Mouse (Mus musculus) liver, embryonic 15.5 days (tissue): ENCODE data around the gene Kctd15. TPM values are rescaled to one million over a fixed set of nuclear protein-coding genes. Genes with fewer than 3 reads are reported as not detected.

Source experiments
- ATAC-seq: fragments of 200-750 bp; cut with Nextera tagmentation; 2 replicates; pipeline ENCODE4 v1.8.0; 2017; ENCODE audit warnings: moderate number of reproducible peaks, mild to moderate bottlenecking, moderate library complexity; ENCODE audit not compliant: insufficient read depth
- H3K27ac ChIP-seq: fragments of 300-500 bp; sonication (generic); replicated peaks from 2 replicates; pipeline ENCODE4 v1.5.1; 2015; ENCODE audit warnings: mild to moderate bottlenecking, inconsistent platforms
- H3K27me3 ChIP-seq: fragments of 300-500 bp; sonication (generic); 2 replicates; pipeline ENCODE4 v1.6.1; 2015; ENCODE audit warnings: mild to moderate bottlenecking, inconsistent platforms
- H3K36me3 ChIP-seq: fragments of 300-500 bp; sonication (generic); replicated peaks from 2 replicates; pipeline ENCODE4 v1.6.1; 2015; ENCODE audit warnings: moderate library complexity, mild to moderate bottlenecking, inconsistent platforms
- H3K4me1 ChIP-seq: fragments of 300-500 bp; sonication (generic); replicated peaks from 2 replicates; pipeline ENCODE4 v1.6.1; 2015; ENCODE audit warnings: inconsistent platforms
- H3K4me2 ChIP-seq: fragments of 300-500 bp; sonication (generic); 2 replicates; pipeline ENCODE4 v1.6.1; 2015; ENCODE audit warnings: moderate library complexity, mild to moderate bottlenecking, inconsistent platforms
- H3K4me3 ChIP-seq: fragments of 300-500 bp; sonication (generic); replicated peaks from 2 replicates; pipeline ENCODE4 v1.5.1; 2015; ENCODE audit warnings: mild to moderate bottlenecking, inconsistent platforms
- H3K9ac ChIP-seq: fragments of 300-500 bp; sonication (generic); 2 replicates; pipeline ENCODE4 v1.6.1; 2015; ENCODE audit warnings: moderate library complexity, mild to moderate bottlenecking, inconsistent platforms
- H3K9me3 ChIP-seq: fragments of 300-500 bp; sonication (generic); replicated peaks from 2 replicates; pipeline ENCODE4 v1.6.1; 2016; ENCODE audit warnings: inconsistent platforms
- WGBS: fragments of 180-500 bp; shearing (Covaris S2); methylation state at CpG from one replicate; pipeline ENCODE4 v1.1.7; 2015; ENCODE audit warnings: mixed read lengths; ENCODE audit not compliant: insufficient replicate concordance; 5-methylcytosine and 5-hydroxymethylcytosine counted together
- polyA plus RNA-seq: library from polyadenylated mRNA; unstranded; fragments of >200 nt; fragmentation: Nextera tagmentation; extraction: Ambion mirVana; gene quantifications from 2 replicates; pipeline ENCODE4 v1.2.1, GENCODE M21; 2015

The Kctd15 gene
- polyA plus RNA-seq, 1 experiment from 2014 or later, result 0.55 TPM

- no peak overlapping the region for H3K4me2 ChIP-seq
- no peak overlapping the region for H3K4me3 ChIP-seq
- no peaks in the 10 kb centered on the region for H3K36me3 ChIP-seq
- no peaks in the 10 kb centered on the region for H3K27me3 ChIP-seq
- H3K27ac ChIP-seq, result no peak overlapping the region
- H3K9me3 ChIP-seq, result no peaks in the 10 kb centered on the region
- no peak overlapping the region for H3K9ac ChIP-seq
- WGBS, result 61% methylated on average over 11 of the region's 11 CpGs
- ATAC-seq, result no peak
- H3K4me1 ChIP-seq, result no peaks in the 10 kb centered on the region
Observed at GRCm38 (mm10) chr7:34618141-34618890, 38.2 kb downstream of the Kctd15 start.

GRCm38 (mm10) chr7:34616275-34616674 is 40.3 kb downstream of the Kctd15 start:
- WGBS, result 56% methylated on average over 2 of the region's 2 CpGs
- Histone ChIP-seq H3K36me3 (no peaks in the 10 kb centered on the region), H3K4me2 (no peak overlapping the region), H3K9ac (no peak overlapping the region), H3K9me3 (no peaks in the 10 kb centered on the region), H3K27ac (no peak overlapping the region), H3K4me3 (no peak overlapping the region), H3K27me3 (no peaks in the 10 kb centered on the region), H3K4me1 (no peaks in the 10 kb centered on the region)
- no peak for ATAC-seq

GRCm38 (mm10) chr7:34610445-34610844 is 46.1 kb downstream of the Kctd15 start:
- ATAC-seq, result no peak
- H3K9ac ChIP-seq, result no peak overlapping the region
- H3K4me2 ChIP-seq, result no peak overlapping the region
- H3K4me1 ChIP-seq, result no peaks in the 10 kb centered on the region
- 56% methylated on average over 6 of the region's 6 CpGs for WGBS
- no peaks in the 10 kb centered on the region for H3K36me3 ChIP-seq
- H3K9me3 ChIP-seq, result no peaks in the 10 kb centered on the region
- H3K4me3 ChIP-seq, result no peak overlapping the region
- no peaks in the 10 kb centered on the region for H3K27me3 ChIP-seq
- H3K27ac ChIP-seq, result no peak overlapping the region

GRCm38 (mm10) chr7:34607334-34607970 is 49.1 kb downstream of the Kctd15 start:
- Histone ChIP-seq H3K4me3 (no peak overlapping the region), H3K9ac (no peak overlapping the region), H3K36me3 (no peaks in the 10 kb centered on the region), H3K4me2 (no peak overlapping the region), H3K4me1 (no peaks in the 10 kb centered on the region), H3K27me3 (no peaks in the 10 kb centered on the region), H3K9me3 (no peaks in the 10 kb centered on the region), H3K27ac (no peak overlapping the region)
- ATAC-seq, result no peak
- 42% methylated on average over 5 of the region's 5 CpGs for WGBS

GRCm38 (mm10) chr7:34606729-34607128 is 49.8 kb downstream of the Kctd15 start:
- 55% methylated on average over 11 of the region's 11 CpGs for WGBS
- H3K9me3 ChIP-seq, result no peaks in the 10 kb centered on the region
- H3K27ac ChIP-seq, result no peak overlapping the region
- H3K9ac ChIP-seq, result no peak overlapping the region
- no peak for ATAC-seq
- no peaks in the 10 kb centered on the region for H3K36me3 ChIP-seq
- H3K4me2 ChIP-seq, result no peak overlapping the region
- no peak overlapping the region for H3K4me3 ChIP-seq
- no peaks in the 10 kb centered on the region for H3K27me3 ChIP-seq
- H3K4me1 ChIP-seq, result no peaks in the 10 kb centered on the region

- Histone ChIP-seq H3K9me3 (no peaks in the 10 kb centered on the region), H3K4me1 (no peaks in the 10 kb centered on the region), H3K4me3 (no peak overlapping the region), H3K27me3 (no peaks in the 10 kb centered on the region), H3K9ac (no peak overlapping the region), H3K27ac (no peak overlapping the region), H3K4me2 (no peak overlapping the region), H3K36me3 (no peaks in the 10 kb centered on the region)
- ATAC-seq, result no peak
- WGBS, result 36% methylated on average over 15 of the region's 15 CpGs
Observed at GRCm38 (mm10) chr7:34606051-34606450, 50.5 kb downstream of the Kctd15 start.

- Histone ChIP-seq H3K36me3 (no peaks in the 10 kb centered on the region), H3K4me1 (no peaks in the 10 kb centered on the region), H3K9me3 (no peaks in the 10 kb centered on the region), H3K4me2 (no peak overlapping the region), H3K27ac (no peak overlapping the region), H3K4me3 (no peak overlapping the region), H3K27me3 (no peaks in the 10 kb centered on the region), H3K9ac (no peak overlapping the region)
- no peak for ATAC-seq
- WGBS, result 55% methylated on average over 9 of the region's 9 CpGs
Observed at GRCm38 (mm10) chr7:34598576-34598975, 58.0 kb downstream of the Kctd15 start.

GRCm38 (mm10) chr7:34597986-34598385 is 58.5 kb downstream of the Kctd15 start:
- WGBS, result 61% methylated on average over 9 of the region's 9 CpGs
- Histone ChIP-seq H3K4me1 (no peaks in the 10 kb centered on the region), H3K27me3 (no peaks in the 10 kb centered on the region), H3K4me2 (no peak overlapping the region), H3K4me3 (no peak overlapping the region), H3K27ac (no peak overlapping the region), H3K9me3 (no peaks in the 10 kb centered on the region), H3K9ac (no peak overlapping the region), H3K36me3 (no peaks in the 10 kb centered on the region)
- no peak for ATAC-seq

GRCm38 (mm10) chr7:34596531-34597235 is 59.8 kb downstream of the Kctd15 start:
- no peaks in the 10 kb centered on the region for H3K36me3 ChIP-seq
- WGBS, result 54% methylated on average over 14 of the region's 14 CpGs
- ATAC-seq, result no peak
- no peaks in the 10 kb centered on the region for H3K27me3 ChIP-seq
- no peak overlapping the region for H3K4me2 ChIP-seq
- H3K9ac ChIP-seq, result no peak overlapping the region
- no peaks in the 10 kb centered on the region for H3K9me3 ChIP-seq
- no peak overlapping the region for H3K27ac ChIP-seq
- no peak overlapping the region for H3K4me3 ChIP-seq
- no peaks in the 10 kb centered on the region for H3K4me1 ChIP-seq

GRCm38 (mm10) chr7:34595307-34595565 is 61.3 kb downstream of the Kctd15 start:
- 60% methylated on average over 4 of the region's 4 CpGs for WGBS
- Histone ChIP-seq H3K4me1 (no peaks in the 10 kb centered on the region), H3K36me3 (no peaks in the 10 kb centered on the region), H3K9me3 (no peaks in the 10 kb centered on the region), H3K27me3 (no peaks in the 10 kb centered on the region), H3K4me3 (no peak overlapping the region), H3K9ac (no peak overlapping the region), H3K27ac (no peak overlapping the region), H3K4me2 (no peak overlapping the region)
- ATAC-seq, result no peak

- Histone ChIP-seq H3K4me3 (no peak overlapping the region), H3K4me1 (no peaks in the 10 kb centered on the region), H3K9me3 (no peaks in the 10 kb centered on the region), H3K36me3 (no peaks in the 10 kb centered on the region), H3K27ac (no peak overlapping the region), H3K27me3 (no peaks in the 10 kb centered on the region), H3K4me2 (no peak overlapping the region), H3K9ac (no peak overlapping the region)
- WGBS, result 33% methylated on average over 18 of the region's 18 CpGs
- no peak for ATAC-seq
Observed at GRCm38 (mm10) chr7:34594501-34595306, 61.8 kb downstream of the Kctd15 start.
